Mouse (Mus musculus) C2C12 (cell line): ENCODE measurements around the gene Guf1. TPM values are rescaled to one million over a fixed set of nuclear protein-coding genes. Genes with fewer than 3 reads are reported as not detected.

Experiments used
- H3K27me3 ChIP-seq: one replicate; pipeline ENCODE4 v1.6.1; 2011; ENCODE audit not compliant: control insufficient read depth, insufficient read depth, insufficient read length
- H3K36me3 ChIP-seq: one replicate; pipeline ENCODE4 v1.6.1; 2011; ENCODE audit not compliant: control insufficient read depth, insufficient read depth
- H3K4me3 ChIP-seq: one replicate; pipeline ENCODE4 v1.5.1; 2011; ENCODE audit warnings: mild to moderate bottlenecking, control low read depth; ENCODE audit not compliant: poor library complexity, insufficient read depth, severe bottlenecking
- H3K79me2 ChIP-seq: one replicate; pipeline ENCODE4 v1.6.1; 2011; ENCODE audit not compliant: control insufficient read depth, insufficient read depth
- H3K79me3 ChIP-seq: one replicate; pipeline ENCODE4 v1.6.1; 2011; ENCODE audit warnings: low read depth, control low read depth
- H3ac ChIP-seq: one replicate; pipeline ENCODE3; 2011; ENCODE audit warnings: low read depth; ENCODE audit not compliant: control insufficient read depth, insufficient read length
- CEBPB ChIP-seq: IDR thresholded peaks from one replicate; pipeline ENCODE4 v1.6.1; 2011; ENCODE audit warnings: low read depth, mild to moderate bottlenecking, control low read depth, moderate library complexity
- CTCF ChIP-seq: IDR thresholded peaks from one replicate; pipeline ENCODE4 v1.5.1; 2011; ENCODE audit not compliant: control insufficient read depth, insufficient read depth, insufficient read length
- FOSL1 ChIP-seq: IDR thresholded peaks from one replicate; pipeline ENCODE4 v1.8.0; 2011; ENCODE audit warnings: mild to moderate bottlenecking, low read length; ENCODE audit not compliant: poor library complexity, insufficient read depth, severe bottlenecking
- MAX ChIP-seq: IDR thresholded peaks from one replicate; pipeline ENCODE4 v1.6.1; 2011; ENCODE audit warnings: mild to moderate bottlenecking, control low read depth
- MYOD1 ChIP-seq: IDR thresholded peaks from one replicate; pipeline ENCODE4 v1.6.1; 2011; ENCODE audit warnings: low read depth; ENCODE audit not compliant: control insufficient read depth, insufficient read length
- MYOG ChIP-seq: IDR thresholded peaks from one replicate; pipeline ENCODE4 v1.6.1; 2011; ENCODE audit not compliant: control insufficient read depth, insufficient read length; ENCODE audit errors: extremely low read depth
- USF1 ChIP-seq: IDR thresholded peaks from one replicate; pipeline ENCODE4 v1.6.1; 2011; ENCODE audit warnings: low read depth, mild to moderate bottlenecking, control low read depth, moderate library complexity
- polyA plus RNA-seq: library from polyadenylated mRNA; unstranded; fragments of >200 nt; fragmentation: generic; extraction: Trizol; gene quantifications from one replicate; pipeline ENCODE4 v1.2.1, GENCODE M21; 2012; ENCODE audit warnings: missing spikeins

The Guf1 gene
- polyA plus RNA-seq, 1 experiment: 3.6 TPM

DNA sequence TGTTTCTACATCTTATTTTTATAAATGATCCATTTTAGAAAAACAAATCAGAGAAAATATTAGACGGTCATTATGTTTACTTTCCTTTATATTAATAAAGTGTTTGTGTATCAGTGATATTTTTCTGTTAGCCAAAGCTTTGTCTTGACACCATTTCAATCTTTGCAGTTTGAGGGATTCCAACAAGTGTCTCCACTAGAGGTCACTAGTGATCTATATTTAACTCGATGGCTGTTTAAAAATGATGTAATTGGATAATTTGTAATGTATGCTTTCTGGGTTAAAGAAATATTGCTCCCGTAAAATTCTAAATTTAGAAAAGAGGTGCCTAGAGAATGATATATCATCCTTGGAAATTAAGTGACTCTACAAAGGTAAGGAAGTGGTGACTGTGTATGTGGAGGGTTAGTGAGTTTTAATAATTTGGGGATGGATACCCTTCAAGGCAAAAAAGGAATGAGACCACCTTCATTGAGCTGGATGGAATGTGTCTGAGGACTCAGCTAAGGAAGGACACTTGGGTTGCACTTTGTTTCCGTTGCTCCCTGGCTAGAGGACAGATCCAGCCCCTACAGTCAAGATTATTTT, 56.6 kb downstream of the Guf1 start:
- no peaks in the 10 kb centered on the region for H3K79me3 ChIP-seq
- H3K27me3 ChIP-seq: no peaks in the 10 kb centered on the region
- no peak overlapping the region for H3ac ChIP-seq
- no peaks in the 10 kb centered on the region for H3K36me3 ChIP-seq
- no peak overlapping the region for H3K4me3 ChIP-seq
- no peaks in the 10 kb centered on the region for H3K79me2 ChIP-seq
- TF ChIP-seq MYOD1: no peak
- TF ChIP-seq MYOG: no peak

DNA sequence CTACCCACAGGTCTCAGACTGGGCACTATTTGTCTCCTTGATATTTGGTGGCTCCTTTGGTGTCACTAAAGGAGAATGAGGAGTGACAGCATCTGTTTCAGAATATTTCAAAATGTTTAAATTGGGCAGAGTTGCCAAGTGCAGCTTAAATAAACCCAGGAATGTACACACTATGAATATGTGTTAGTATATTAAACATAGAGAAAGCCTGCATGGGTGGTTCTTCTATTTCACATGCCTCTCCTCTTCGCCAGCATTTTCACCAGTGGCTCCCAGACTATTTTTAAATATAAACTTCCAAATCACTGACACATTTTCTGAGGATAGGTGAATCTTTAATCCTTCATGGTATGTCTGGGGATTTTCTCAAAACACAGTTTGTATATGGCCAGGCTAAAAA, 64.2 kb downstream of the Guf1 start:
- Histone ChIP-seq H3K4me3 (no peak overlapping the region), H3K36me3 (no peaks in the 10 kb centered on the region), H3K79me2 (no peaks in the 10 kb centered on the region), H3K79me3 (no peaks in the 10 kb centered on the region), H3ac (no peak overlapping the region), H3K27me3 (no peaks in the 10 kb centered on the region)
- TF ChIP-seq MYOG (no peak), MAX (no peak), CEBPB (no peak), USF1 (no peak), FOSL1 (no peak), MYOD1 (no peak), CTCF (no peak)

Other genes with a start within 250 kb of the Guf1 start
- not detected for gene Kctd8, start 215.2 kb upstream of the Guf1 start, polyA plus RNA-seq
- not detected for gene Yipf7, start 14.3 kb upstream of the Guf1 start, polyA plus RNA-seq
- gene Gnpda2, start 35.4 kb downstream of the Guf1 start, polyA plus RNA-seq: 1.8 TPM